Mouse (Mus musculus): ENCODE results near the gene Baz2b. TPM values are rescaled to one million over a fixed set of nuclear protein-coding genes. Genes with fewer than 3 reads are reported as not detected.

Gene Baz2b
- polyA plus RNA-seq, 1 experiment from 2014 or later: 64.6 TPM

- H3K36me3 ChIP-seq: peaks cover 29% of the 10 kb centered on the region
- H3K27ac ChIP-seq: no peak overlapping the region
- peaks cover 7% of the 10 kb centered on the region for H3K4me1 ChIP-seq
- ATAC-seq (ENCODE audit: low FRiP score, low read depth): no peak
- 84% methylated on average over 6 of the region's 6 CpGs for WGBS
- H3K9me3 ChIP-seq: no peaks in the 10 kb centered on the region
- no peak overlapping the region for H3K4me3 ChIP-seq
- H3K4me2 ChIP-seq (replicated peaks): no peak overlapping the region
- H3K9ac ChIP-seq: no peak overlapping the region
- H3K27me3 ChIP-seq: no peaks in the 10 kb centered on the region
Observed at GRCm38 (mm10) chr2:59975772-59976171, 233.9 kb downstream of the Baz2b start.

GRCm38 (mm10) chr2:59973962-59974361 lies 235.7 kb downstream of the Baz2b start:
- Histone ChIP-seq H3K4me3 (no peak overlapping the region), H3K27ac (no peak overlapping the region), H3K9me3 (no peaks in the 10 kb centered on the region), H3K27me3 (no peaks in the 10 kb centered on the region), H3K36me3 (peaks cover 31% of the 10 kb centered on the region), H3K4me1 (peaks cover 4% of the 10 kb centered on the region; the same call in 1 of the 2 replicates), H3K4me2 (replicated peaks) (no peak overlapping the region), H3K9ac (no peak overlapping the region)
- ATAC-seq (ENCODE audit: low FRiP score, low read depth): no peak
- 85% methylated on average over 5 of the region's 5 CpGs for WGBS

- Histone ChIP-seq H3K4me1 (peaks cover 4% of the 10 kb centered on the region; the same call in 1 of the 2 replicates), H3K36me3 (peaks cover 39% of the 10 kb centered on the region), H3K9ac (no peak overlapping the region), H3K4me2 (replicated peaks) (no peak overlapping the region), H3K4me3 (no peak overlapping the region), H3K27ac (no peak overlapping the region), H3K27me3 (no peaks in the 10 kb centered on the region), H3K9me3 (no peaks in the 10 kb centered on the region)
- WGBS: 82% methylated on average over 4 of the region's 4 CpGs
- no peak for ATAC-seq (ENCODE audit: low FRiP score, low read depth)
Observed at GRCm38 (mm10) chr2:59973104-59973641, 236.5 kb downstream of the Baz2b start.

- Histone ChIP-seq H3K9ac (no peak overlapping the region), H3K27me3 (no peaks in the 10 kb centered on the region), H3K4me3 (no peak overlapping the region), H3K4me2 (replicated peaks) (no peak overlapping the region), H3K4me1 (peaks cover 4% of the 10 kb centered on the region; the same call in 1 of the 2 replicates), H3K36me3 (peaks cover 31% of the 10 kb centered on the region), H3K9me3 (no peaks in the 10 kb centered on the region), H3K27ac (no peak overlapping the region)
- 75% methylated on average over 9 of the region's 9 CpGs for WGBS
- ATAC-seq (ENCODE audit: low FRiP score, low read depth): no peak
Observed at GRCm38 (mm10) chr2:59970511-59970910, 239.1 kb downstream of the Baz2b start.

- H3K9me3 ChIP-seq: no peaks in the 10 kb centered on the region
- no peak overlapping the region for H3K4me2 ChIP-seq (replicated peaks)
- peaks cover 20% of the 10 kb centered on the region for H3K36me3 ChIP-seq
- H3K4me3 ChIP-seq: no peak overlapping the region
- ATAC-seq (ENCODE audit: low FRiP score, low read depth): no peak
- 88% methylated on average over 10 of the region's 10 CpGs for WGBS
- H3K9ac ChIP-seq: no peak overlapping the region
- no peaks in the 10 kb centered on the region for H3K27me3 ChIP-seq
- no peak overlapping the region for H3K27ac ChIP-seq
- peaks cover 4% of the 10 kb centered on the region; the same call in 1 of the 2 replicates for H3K4me1 ChIP-seq
Observed at GRCm38 (mm10) chr2:59969099-59969498, 240.5 kb downstream of the Baz2b start.

GRCm38 (mm10) chr2:59968593-59968992 lies 241.0 kb downstream of the Baz2b start:
- Histone ChIP-seq H3K4me3 (no peak overlapping the region), H3K4me1 (peaks cover 4% of the 10 kb centered on the region; the same call in 1 of the 2 replicates), H3K9ac (no peak overlapping the region), H3K27ac (no peak overlapping the region), H3K36me3 (peaks cover 20% of the 10 kb centered on the region), H3K27me3 (no peaks in the 10 kb centered on the region), H3K9me3 (no peaks in the 10 kb centered on the region), H3K4me2 (replicated peaks) (no peak overlapping the region)
- ATAC-seq (ENCODE audit: low FRiP score, low read depth): no peak
- 87% methylated on average over 7 of the region's 7 CpGs for WGBS

- Histone ChIP-seq H3K4me2 (replicated peaks) (no peak overlapping the region), H3K9ac (no peak overlapping the region), H3K27me3 (no peaks in the 10 kb centered on the region), H3K4me1 (peaks cover 4% of the 10 kb centered on the region; the same call in 1 of the 2 replicates), H3K9me3 (no peaks in the 10 kb centered on the region), H3K27ac (no peak overlapping the region), H3K36me3 (peaks cover 34% of the 10 kb centered on the region), H3K4me3 (no peak overlapping the region)
- no peak for ATAC-seq (ENCODE audit: low FRiP score, low read depth)
- WGBS: 75% methylated on average over 6 of the region's 6 CpGs
Observed at GRCm38 (mm10) chr2:59966454-59966853, 243.2 kb downstream of the Baz2b start.

- no peak for ATAC-seq (ENCODE audit: low FRiP score, low read depth)
- Histone ChIP-seq H3K27ac (no peak overlapping the region), H3K27me3 (no peaks in the 10 kb centered on the region), H3K4me1 (no peaks in the 10 kb centered on the region), H3K4me3 (no peak overlapping the region), H3K9ac (no peak overlapping the region), H3K36me3 (peaks cover 38% of the 10 kb centered on the region), H3K4me2 (replicated peaks) (no peak overlapping the region), H3K9me3 (no peaks in the 10 kb centered on the region)
- WGBS: 74% methylated on average over 5 of the region's 5 CpGs
Observed at GRCm38 (mm10) chr2:59963011-59963410, 246.6 kb downstream of the Baz2b start.

GRCm38 (mm10) chr2:59962579-59962978 lies 247.1 kb downstream of the Baz2b start:
- ATAC-seq (ENCODE audit: low FRiP score, low read depth): peak; percentile 57
- H3K27ac ChIP-seq: no peak overlapping the region
- 76% methylated on average over 4 of the region's 4 CpGs for WGBS

GRCm38 (mm10) chr2:59960495-59960772 lies 249.2 kb downstream of the Baz2b start:
- Histone ChIP-seq H3K36me3 (peaks cover 39% of the 10 kb centered on the region), H3K9ac (no peak overlapping the region), H3K4me2 (replicated peaks) (no peak overlapping the region), H3K27me3 (no peaks in the 10 kb centered on the region), H3K9me3 (no peaks in the 10 kb centered on the region), H3K4me3 (no peak overlapping the region), H3K4me1 (no peaks in the 10 kb centered on the region), H3K27ac (no peak overlapping the region)
- WGBS: 74% methylated on average over 2 of the region's 2 CpGs
- ATAC-seq (ENCODE audit: low FRiP score, low read depth): no peak

More at GRCm38 (mm10) chr2:59962579-59962978, 247.1 kb downstream of the Baz2b start:
- no peaks in the 10 kb centered on the region for H3K9me3 ChIP-seq
- no peak overlapping the region for H3K4me2 ChIP-seq (replicated peaks)
- H3K4me3 ChIP-seq: no peak overlapping the region
- peaks cover 37% of the 10 kb centered on the region for H3K36me3 ChIP-seq
- H3K27me3 ChIP-seq: no peaks in the 10 kb centered on the region
- H3K4me1 ChIP-seq: no peaks in the 10 kb centered on the region
- H3K9ac ChIP-seq: no peak overlapping the region

GRCm38 (mm10) chr2:59959668-59960494 lies 249.8 kb downstream of the Baz2b start:
- Histone ChIP-seq H3K9ac (no peak overlapping the region), H3K36me3 (peaks cover 39% of the 10 kb centered on the region), H3K27me3 (no peaks in the 10 kb centered on the region), H3K4me3 (no peak overlapping the region), H3K4me2 (replicated peaks) (no peak overlapping the region), H3K9me3 (no peaks in the 10 kb centered on the region), H3K27ac (no peak overlapping the region), H3K4me1 (no peaks in the 10 kb centered on the region)
- no peak for ATAC-seq (ENCODE audit: low FRiP score, low read depth)
- WGBS: 86% methylated on average over 14 of the region's 14 CpGs

- no peak for ATAC-seq (ENCODE audit: low FRiP score, low read depth)
- H3K9me3 ChIP-seq: no peaks in the 10 kb centered on the region
- no peak overlapping the region for H3K4me2 ChIP-seq (replicated peaks)
- H3K4me3 ChIP-seq: no peak overlapping the region
- H3K9ac ChIP-seq: no peak overlapping the region
- H3K27me3 ChIP-seq: no peaks in the 10 kb centered on the region
- no peaks in the 10 kb centered on the region for H3K4me1 ChIP-seq
- WGBS: 81% methylated on average over 6 of the region's 6 CpGs
- H3K36me3 ChIP-seq: peaks cover 39% of the 10 kb centered on the region
- H3K27ac ChIP-seq: no peak overlapping the region
Observed at GRCm38 (mm10) chr2:59958543-59958942, 251.1 kb downstream of the Baz2b start.
